Mouse (Mus musculus) layer of hippocampus, adult 11-12 months (tissue): ENCODE data around the gene Cetn2.

Source experiments
- DNase-seq: peaks from one replicate; pipeline ENCODE4 v3.0.0; 2022; ENCODE audit warnings: low spot score

The Cetn2 gene

GRCm38 (mm10) chrX:72917884-72918681, at the start of gene Cetn2, which contains the start of gene Nsdhl:
TSS of gene Cetn2 (minus strand) at chrX:72918411.
TSS of gene Nsdhl (plus strand) at chrX:72918557.
- DNase-seq: peak; percentile 88

- no peak for DNase-seq
These were observed 44.5 kb upstream of the Cetn2 start for GRCm38 (mm10) chrX:72962743-72963142.

GRCm38 (mm10) chrX:72961511-72961910, 43.3 kb upstream of the Cetn2 start:
- no peak for DNase-seq

DNA sequence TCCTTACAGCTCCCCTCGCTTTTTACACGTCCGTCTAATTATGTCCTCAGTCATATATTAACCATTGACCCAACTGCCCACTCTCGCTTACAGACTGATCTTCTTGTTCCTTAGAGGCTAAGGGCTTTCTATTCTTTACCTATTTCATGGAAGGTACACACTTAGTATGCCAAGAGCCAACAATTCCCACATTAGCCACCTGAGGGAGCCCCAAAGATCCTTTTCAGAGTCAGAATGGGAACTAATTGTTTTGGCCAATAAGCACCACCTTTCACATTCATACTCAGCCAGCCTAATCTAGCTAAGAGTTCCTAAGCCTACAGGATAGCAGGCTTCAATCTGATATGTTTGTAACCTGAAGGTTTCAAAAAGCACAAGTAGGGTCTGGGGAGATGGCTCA, 42.2 kb upstream of the Cetn2 start:
- peak; percentile 19 for DNase-seq

GRCm38 (mm10) chrX:72956486-72956885, 38.3 kb upstream of the Cetn2 start:
- no peak for DNase-seq

GRCm38 (mm10) chrX:72953464-72953863, 35.3 kb upstream of the Cetn2 start:
- DNase-seq: no peak

- DNase-seq: no peak
These were observed 3.2 kb upstream of the Cetn2 start for GRCm38 (mm10) chrX:72921391-72921790.

DNA sequence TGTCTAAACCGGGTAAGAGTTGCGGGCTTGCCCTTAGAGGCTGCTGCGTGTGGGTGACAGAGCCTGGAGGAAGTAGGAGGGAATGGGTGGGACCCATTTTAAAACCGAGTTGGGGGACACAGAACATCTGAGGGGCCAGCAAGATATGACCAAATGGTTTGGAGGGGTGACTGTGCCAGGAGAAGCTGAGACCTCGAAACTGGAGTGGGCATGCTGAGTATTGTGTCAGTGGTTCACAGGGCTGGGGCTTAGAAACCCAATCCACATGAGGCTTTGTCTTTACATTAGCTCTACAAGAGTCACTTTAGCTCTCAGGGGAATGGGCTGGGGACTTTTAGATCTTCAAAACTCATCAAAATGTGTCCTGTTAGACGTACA, 460 bp upstream of the Cetn2 start:
- no peak for DNase-seq

GRCm38 (mm10) chrX:72911611-72912010, 6.6 kb downstream of the Cetn2 start:
- no peak for DNase-seq

GRCm38 (mm10) chrX:72908404-72908741, 9.8 kb downstream of the Cetn2 start:
- DNase-seq: peak; percentile 15

- no peak for DNase-seq
These were observed 10.4 kb downstream of the Cetn2 start for GRCm38 (mm10) chrX:72907619-72908403.

DNA sequence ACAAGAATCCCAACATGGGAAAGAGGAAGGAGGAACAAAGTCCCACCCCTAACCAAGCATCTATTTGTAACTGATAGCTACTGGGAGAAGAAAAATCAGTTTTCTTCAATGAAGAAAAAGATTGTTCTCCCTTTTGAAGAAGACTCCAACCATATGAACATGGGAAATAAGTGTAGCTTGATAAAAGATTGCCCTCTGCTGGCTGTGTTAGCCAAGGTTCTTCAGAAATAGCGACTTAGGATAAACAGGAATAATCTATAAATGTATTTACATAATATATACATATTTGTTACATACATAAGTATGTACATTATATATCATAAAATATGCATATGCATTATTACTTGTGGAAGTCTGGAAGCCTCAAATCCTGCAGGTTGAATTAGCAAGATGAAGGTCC, 15.7 kb downstream of the Cetn2 start:
- DNase-seq: no peak

GRCm38 (mm10) chrX:72896055-72896437, 22.2 kb downstream of the Cetn2 start:
- no peak for DNase-seq

DNA sequence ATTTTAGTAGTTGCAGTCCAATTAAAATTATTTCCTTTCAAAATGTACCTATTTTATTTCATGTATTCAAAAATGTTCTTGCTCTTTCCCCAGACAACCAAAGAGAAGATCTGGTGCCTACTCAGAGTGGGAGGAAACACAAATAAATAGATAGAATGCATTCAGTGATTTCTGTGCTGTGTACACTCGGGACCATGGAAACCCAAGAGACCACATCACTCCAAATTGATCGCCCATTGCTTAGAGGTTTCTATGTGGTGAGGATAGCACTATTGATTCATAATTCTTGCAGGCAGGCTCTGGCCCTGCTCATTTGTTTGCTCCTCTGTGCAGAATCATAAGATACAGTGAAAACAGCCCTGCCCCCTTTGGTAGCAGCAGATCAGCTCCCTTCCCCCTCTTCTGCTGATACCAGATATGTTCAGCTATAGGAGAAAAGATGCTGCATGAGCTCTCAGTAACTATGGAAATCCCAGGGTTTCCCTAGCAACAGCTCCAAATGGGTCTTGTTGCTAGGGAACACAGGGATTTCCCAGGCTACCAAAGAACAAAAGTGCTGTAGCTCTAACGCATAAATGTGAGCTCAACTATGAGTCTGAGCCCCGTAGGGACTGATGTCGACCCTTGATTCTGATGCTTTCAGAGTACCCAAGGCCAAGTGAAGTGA, 22.7 kb downstream of the Cetn2 start:
- peak; percentile 44 for DNase-seq
